Mouse (Mus musculus) 3134 (cell line): ENCODE measurements around the gene St3gal4.
A peak's percentile ranks its signal among the peaks of the same experiment; 100 is the strongest.

Experiments
- DNase-seq: peaks from one replicate; pipeline ENCODE4 v3.0.0-alpha.2; 2011; ENCODE audit warnings: low spot score; ENCODE audit not compliant: insufficient read length; ENCODE audit errors: extremely low read depth

Gene St3gal4

DNA sequence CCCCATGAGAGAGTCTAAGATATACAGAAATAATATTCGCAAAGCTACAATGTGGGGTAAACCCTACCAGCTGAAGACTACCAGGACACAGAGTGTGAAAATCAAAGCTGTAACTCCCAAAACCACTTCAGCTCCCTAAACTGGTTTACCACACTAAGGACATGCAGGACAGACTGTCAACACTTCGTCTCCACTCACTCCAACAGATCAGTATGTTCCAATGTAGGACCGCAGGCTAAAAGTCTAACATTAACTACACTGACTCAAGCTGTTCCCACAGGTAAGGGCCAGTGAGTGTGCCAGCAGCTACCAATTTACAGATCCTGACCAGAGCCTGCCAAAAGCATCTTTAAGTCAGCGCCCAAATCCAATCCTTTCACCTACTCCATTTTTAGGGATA lies 67.4 kb downstream of the St3gal4 start:
- DNase-seq: no peak

DNA sequence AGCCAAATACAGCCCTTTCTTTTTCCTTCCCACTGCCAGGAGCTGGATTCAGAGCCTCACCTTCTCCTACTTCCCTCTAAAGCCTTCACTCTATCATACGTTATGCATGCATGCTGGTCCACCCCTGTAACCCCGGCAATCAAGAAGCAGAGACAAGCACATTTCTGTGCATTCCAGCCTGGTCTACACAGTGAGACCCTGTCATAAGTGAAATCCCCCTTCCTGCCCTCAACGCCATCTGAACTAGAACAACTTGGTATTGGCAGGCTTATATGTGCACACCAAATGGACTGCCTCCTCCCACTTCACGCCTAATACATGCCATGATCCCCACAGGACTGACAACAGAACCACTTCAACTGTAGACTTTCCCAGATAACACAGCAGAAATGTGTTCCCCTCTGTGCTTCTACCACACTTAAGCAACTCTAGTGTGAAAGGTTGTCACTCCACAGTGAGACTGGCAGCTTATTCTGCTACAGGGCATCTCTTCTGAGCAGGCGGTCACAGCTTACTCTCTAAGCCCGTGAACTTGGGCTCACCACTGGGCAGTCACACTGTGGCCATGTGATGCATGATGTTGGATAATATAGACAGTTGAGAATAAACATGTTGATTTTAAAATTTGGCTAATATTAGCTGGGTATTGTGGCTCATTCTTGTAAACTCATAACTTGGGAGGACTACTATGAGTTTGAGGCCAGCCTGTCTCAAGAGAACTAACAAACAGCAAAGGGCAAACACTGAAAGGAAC lies 68.2 kb downstream of the St3gal4 start:
- DNase-seq: no peak

- no peak for DNase-seq
Measured at GRCm38 (mm10) chr9:35049891-35050527, 69.1 kb downstream of the St3gal4 start.

- DNase-seq: no peak
Measured at GRCm38 (mm10) chr9:35048449-35048848, 70.6 kb downstream of the St3gal4 start.

- DNase-seq: peak; percentile 32
Measured at GRCm38 (mm10) chr9:35045756-35046155, 73.3 kb downstream of the St3gal4 start.

- no peak for DNase-seq
Measured at GRCm38 (mm10) chr9:35045031-35045531, 74.0 kb downstream of the St3gal4 start.

GRCm38 (mm10) chr9:35044458-35044857 lies 74.6 kb downstream of the St3gal4 start:
- DNase-seq: no peak

GRCm38 (mm10) chr9:35043619-35044018 lies 75.4 kb downstream of the St3gal4 start:
- DNase-seq: no peak

- DNase-seq: no peak
Measured at GRCm38 (mm10) chr9:35041493-35041892, 77.6 kb downstream of the St3gal4 start.

DNA sequence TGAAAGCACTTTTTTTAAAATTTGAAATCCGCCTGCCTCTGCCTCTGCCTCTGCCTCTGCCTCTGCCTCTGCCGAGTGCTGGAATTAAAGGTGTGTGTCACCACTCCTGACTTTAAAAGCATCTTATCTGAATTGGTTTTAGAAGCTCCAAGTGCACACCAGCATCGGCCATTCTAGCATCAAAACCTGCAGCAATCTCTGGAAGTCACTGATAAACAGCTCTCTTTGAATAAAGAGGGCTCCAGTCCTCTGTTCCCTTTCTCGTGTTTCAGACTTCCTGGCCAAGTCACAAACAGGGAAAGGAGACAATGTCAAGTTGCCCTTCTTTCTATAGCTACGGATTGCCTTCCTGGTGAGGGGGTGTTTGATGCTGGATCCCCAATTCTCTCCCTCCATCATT lies 79.2 kb downstream of the St3gal4 start:
- no peak for DNase-seq

DNA sequence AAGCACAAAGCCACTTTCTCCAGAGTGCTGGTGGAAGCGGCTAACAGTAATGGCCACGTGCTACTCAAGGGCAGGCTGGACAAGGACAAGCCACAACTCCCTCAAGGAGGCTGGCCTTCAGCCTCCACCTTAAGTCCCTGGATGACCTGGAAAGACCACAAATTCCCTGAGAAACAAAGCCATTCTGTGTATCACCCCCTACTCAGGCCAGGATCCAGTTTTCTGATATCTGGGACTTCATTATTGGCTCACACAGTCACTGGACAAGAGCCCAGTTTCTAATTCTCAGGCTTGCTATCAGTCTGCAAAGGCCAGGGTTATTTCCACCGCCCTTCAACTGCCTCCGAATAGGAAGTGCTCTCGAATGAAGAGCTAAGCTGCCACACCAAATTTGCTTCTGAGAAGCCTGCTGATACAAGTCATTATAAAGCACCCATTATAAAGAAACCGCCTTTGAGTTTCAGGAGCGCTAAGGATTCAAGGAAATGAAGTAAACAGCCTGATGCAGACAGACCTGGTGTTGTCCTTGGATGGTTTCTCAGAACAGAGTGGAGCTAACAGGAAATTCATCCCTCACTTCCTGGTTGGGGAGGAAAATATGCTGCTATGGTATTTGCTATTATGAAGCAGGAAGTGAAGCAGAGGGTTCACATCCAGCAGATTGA lies 80.0 kb downstream of the St3gal4 start:
- DNase-seq: no peak

DNA sequence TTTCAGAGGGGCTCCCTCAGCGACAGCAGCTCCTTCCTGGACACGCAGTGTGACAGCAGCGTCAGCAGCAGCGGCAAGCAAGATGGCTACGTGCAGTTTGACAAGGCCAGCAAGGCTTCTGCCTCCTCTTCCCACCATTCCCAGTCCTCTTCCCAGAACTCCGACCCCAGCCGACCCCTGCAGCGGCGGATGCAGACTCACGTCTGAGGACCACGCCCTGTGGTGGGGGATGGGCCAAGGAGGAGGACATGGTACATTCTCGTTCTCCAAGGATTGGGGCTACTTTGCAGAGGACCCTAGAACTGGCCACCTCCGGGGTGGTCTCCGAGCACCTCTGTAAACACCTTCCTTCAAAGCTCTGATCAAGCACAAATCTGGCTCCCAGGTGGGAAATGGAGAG lies 84.0 kb downstream of the St3gal4 start:
- no peak for DNase-seq

GRCm38 (mm10) chr9:35032457-35032856 lies 86.6 kb downstream of the St3gal4 start:
- DNase-seq: peak; percentile 87

GRCm38 (mm10) chr9:35030823-35031222 lies 88.2 kb downstream of the St3gal4 start:
- no peak for DNase-seq

DNA sequence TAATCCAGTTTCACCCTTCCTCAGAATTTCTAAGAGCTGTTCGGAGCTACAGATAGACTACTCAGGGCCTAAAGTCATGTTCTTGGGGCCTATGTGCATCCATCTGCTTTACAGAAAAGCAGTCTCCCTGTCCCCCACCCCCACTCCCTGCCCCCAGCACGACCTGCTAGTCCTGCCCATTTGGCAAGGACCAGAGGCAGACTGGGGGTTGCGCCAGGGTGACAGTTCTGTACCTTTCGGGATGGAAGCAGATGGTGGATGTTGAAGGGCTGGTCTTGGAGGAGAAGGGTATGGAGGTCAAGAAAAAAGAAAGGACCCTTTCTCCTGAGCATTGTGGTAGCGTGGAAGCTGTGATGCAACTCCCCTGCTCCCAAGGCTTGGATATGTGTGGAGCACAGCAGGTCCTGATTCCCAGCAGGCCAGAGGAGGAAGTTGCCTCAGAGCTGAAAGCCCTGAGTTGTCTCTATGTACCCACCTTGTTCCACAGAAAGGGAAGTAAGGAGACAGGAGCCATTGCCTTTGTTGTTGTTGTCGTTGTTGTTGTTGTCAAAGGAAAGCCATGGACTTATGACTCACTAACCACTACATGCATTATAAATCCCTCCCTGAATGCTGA lies 91.6 kb downstream of the St3gal4 start:
- DNase-seq: no peak

- no peak for DNase-seq
Measured at GRCm38 (mm10) chr9:35026897-35027311, 92.2 kb downstream of the St3gal4 start.

DNA sequence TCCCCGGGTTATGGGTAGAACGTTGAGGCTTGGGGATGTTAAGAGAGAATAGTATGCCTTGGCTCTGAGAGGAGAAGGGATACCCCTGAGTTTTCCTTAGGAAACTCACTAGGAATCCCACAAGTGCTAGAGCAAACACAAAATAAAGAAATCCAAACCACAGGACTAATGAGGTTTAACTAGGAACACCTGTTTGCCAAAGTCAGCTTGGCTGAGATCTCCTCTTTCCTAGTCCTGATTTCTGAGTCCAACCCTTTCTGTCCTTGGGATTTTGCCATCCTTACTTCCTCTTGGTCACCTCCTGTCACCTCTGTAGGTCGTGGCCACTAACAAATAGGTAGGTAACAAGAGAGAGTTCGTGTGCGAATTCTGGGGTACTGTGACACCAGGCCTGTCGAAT lies 92.8 kb downstream of the St3gal4 start:
- no peak for DNase-seq

DNA sequence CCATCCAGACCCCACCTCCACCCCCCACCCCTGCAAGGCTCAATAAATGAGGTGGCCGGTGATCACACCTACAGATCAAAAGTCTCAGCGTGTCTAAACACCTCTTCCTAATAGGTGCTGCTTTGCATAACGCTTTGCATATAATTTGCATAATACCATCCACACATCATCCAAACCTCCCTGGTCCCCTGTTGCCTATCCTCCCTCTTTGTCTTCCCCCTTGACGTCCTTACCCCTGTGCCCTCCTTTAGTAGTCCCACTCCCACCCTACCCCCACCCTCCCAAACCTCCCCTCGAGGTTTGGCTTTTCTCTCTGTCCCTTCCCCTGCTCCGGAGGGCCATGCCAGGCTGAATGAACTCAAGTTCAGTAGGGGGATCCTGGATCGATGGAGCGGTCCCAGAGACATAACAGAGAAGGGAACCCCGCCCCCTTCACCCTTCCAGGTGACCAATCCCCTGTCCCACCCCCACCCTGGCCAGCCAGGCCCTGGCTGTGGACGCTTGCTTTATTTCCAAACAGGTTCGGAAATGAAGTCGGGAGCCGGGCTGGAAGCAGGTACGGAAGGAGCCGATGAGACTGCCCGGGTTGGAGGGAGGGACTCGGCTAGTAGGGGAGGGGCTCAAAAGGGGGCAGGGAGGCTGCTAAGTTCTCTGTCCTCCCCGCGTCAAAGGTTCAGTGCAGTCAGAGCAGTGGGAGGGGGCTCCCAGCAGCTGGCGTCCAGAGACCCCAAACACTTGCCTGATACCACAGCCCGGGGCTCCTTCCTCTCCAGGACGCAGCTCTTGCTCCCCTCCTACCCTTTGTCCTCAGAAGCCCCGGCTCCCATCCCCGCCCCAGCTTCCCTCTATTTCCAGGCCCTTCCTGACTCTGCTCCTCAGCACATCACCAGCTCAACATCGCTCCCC lies 94.2 kb downstream of the St3gal4 start:
- no peak for DNase-seq

DNA sequence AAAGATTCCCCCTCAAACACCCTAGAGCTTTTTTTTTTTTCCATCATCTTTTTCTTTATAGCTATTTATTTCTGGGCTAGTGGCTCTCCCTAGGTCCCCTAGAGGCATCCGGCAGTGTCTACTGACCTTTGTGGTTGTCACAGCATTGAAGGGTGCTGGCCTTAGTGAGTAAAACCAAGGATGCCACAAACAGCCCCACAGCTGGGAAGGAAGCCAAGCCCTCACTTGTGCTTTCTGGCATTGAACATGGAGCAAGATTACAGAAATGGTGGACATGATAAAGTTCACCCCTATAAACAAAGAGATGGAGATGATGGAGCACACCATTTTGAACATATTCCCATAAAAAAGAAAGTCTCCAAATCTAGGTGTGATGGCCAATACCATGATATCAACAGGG lies 97.3 kb downstream of the St3gal4 start:
- no peak for DNase-seq

GRCm38 (mm10) chr9:35020015-35020653 lies 98.9 kb downstream of the St3gal4 start:
- no peak for DNase-seq
